Mouse (Mus musculus): ENCODE measurements around the gene Ugt1a9.

- TF ChIP-seq POLR2A (IDR thresholded peaks at IDR 0.05; ENCODE audit: control insufficient read depth, extremely low read depth, insufficient read depth, low read length, poor library complexity) (no peak), CTCF (IDR thresholded peaks at IDR 0.05; ENCODE audit: borderline replicate concordance, control insufficient read depth, extremely low read depth, insufficient read depth, low read length, poor library complexity) (no peak)
Measured at GRCm38 (mm10) chr1:88266123-88266522, 195.5 kb downstream of the Ugt1a9 start.

Data from thymus, adult 2 months (tissue).